Mouse (Mus musculus) forebrain, embryonic 16.5 days (tissue): ENCODE measurements at regions not wholly inside any gene's neighbourhood (a gene's known extent, or its start where the extent isn't known, plus 50 kb on each side); places are given as distances from the start of the nearest gene placed in this dataset.

Experiments
- ATAC-seq: fragments of 200-750 bp; cut with Nextera tagmentation; 2 replicates; pipeline ENCODE4 v1.8.0; 2017; ENCODE audit warnings: mild to moderate bottlenecking, moderate library complexity
- H3K27ac ChIP-seq: fragments of 300-500 bp; sonication (generic); 2 replicates; pipeline ENCODE4 v1.5.1; 2014; ENCODE audit warnings: low read length, control low read depth
- H3K27me3 ChIP-seq: fragments of 300-500 bp; sonication (generic); replicated peaks from 2 replicates; pipeline ENCODE4 v1.6.1; 2014; ENCODE audit warnings: low read length; ENCODE audit not compliant: control insufficient read depth, insufficient read depth
- H3K36me3 ChIP-seq: fragments of 300-500 bp; sonication (generic); 2 replicates; pipeline ENCODE4 v1.6.1; 2014; ENCODE audit not compliant: control insufficient read depth, insufficient read depth
- H3K4me1 ChIP-seq: fragments of 300-500 bp; sonication (generic); replicated peaks from 2 replicates; pipeline ENCODE4 v1.6.1; 2014; ENCODE audit warnings: low read length; ENCODE audit not compliant: control insufficient read depth, insufficient read depth
- H3K4me2 ChIP-seq: fragments of 300-500 bp; sonication (generic); 2 replicates; pipeline ENCODE4 v1.6.1; 2014; ENCODE audit warnings: mild to moderate bottlenecking, low read length, control low read depth
- H3K4me3 ChIP-seq: fragments of 300-500 bp; sonication (generic); replicated peaks from 2 replicates; pipeline ENCODE4 v1.5.1; 2014; ENCODE audit warnings: mild to moderate bottlenecking, low read length, control low read depth
- H3K9ac ChIP-seq: fragments of 300-500 bp; sonication (generic); replicated peaks from 2 replicates; pipeline ENCODE4 v1.6.1; 2014; ENCODE audit warnings: low read depth, low read length, control low read depth
- H3K9me3 ChIP-seq: fragments of 300-500 bp; sonication (generic); 2 replicates; pipeline ENCODE4 v1.6.1; 2016; ENCODE audit warnings: low read length; ENCODE audit not compliant: control insufficient read depth
- WGBS: fragments of 180-500 bp; shearing (Covaris S2); extraction: QIAGEN DNeasy Blood & Tissue Kit; methylation state at CpG from one replicate; pipeline ENCODE4 v1.1.7; 2014; 5-methylcytosine and 5-hydroxymethylcytosine counted together

DNA sequence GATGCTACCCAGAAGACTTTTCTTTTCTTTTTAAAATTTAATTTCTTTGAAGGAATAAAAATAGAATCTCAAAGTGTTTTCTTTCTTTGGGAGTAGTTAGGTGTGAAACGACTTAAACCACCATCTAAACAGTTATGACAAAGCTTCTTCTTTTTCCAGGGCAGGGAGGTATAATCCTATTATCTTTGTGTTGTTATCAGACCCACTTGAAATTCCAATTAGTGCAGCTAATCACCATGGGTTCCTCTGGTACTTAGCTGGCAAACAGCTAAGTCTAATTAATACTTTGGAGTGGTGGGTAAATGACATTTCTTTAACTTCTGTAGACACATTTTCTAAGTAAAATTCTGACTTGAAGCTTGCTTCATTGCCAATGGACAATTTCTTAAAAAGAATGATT, 185.3 kb downstream of the Olfm4 start:
- no peaks in the 10 kb centered on the region for H3K36me3 ChIP-seq
- H3K4me3 ChIP-seq, result no peak overlapping the region
- no peak overlapping the region for H3K27ac ChIP-seq
- no peak overlapping the region for H3K9ac ChIP-seq
- 6% methylated on average over 1 of the region's 1 CpGs for WGBS
- H3K4me1 ChIP-seq, result peaks cover 13% of the 10 kb centered on the region
- no peak overlapping the region for H3K4me2 ChIP-seq
- ATAC-seq, result no peak
- no peaks in the 10 kb centered on the region for H3K9me3 ChIP-seq
- H3K27me3 ChIP-seq, result no peaks in the 10 kb centered on the region

GRCm38 (mm10) chr14:80170450-80171180, 186.7 kb downstream of the Olfm4 start:
- no peak overlapping the region for H3K4me3 ChIP-seq
- H3K4me2 ChIP-seq, result peak overlapping the region; percentile 34
- 2% methylated on average over 11 of the region's 11 CpGs for WGBS
- H3K4me1 ChIP-seq, result peaks cover 13% of the 10 kb centered on the region
- H3K9me3 ChIP-seq, result no peaks in the 10 kb centered on the region
- no peaks in the 10 kb centered on the region for H3K36me3 ChIP-seq
- H3K27me3 ChIP-seq, result no peaks in the 10 kb centered on the region
- 0 out of 2 replicates have a peak overlapping the region, but pooled peaks have one; percentile 1 for H3K27ac ChIP-seq
- ATAC-seq, result peak; percentile 69
- H3K9ac ChIP-seq, result no peak overlapping the region

GRCm38 (mm10) chr14:80172799-80173484, 189.1 kb downstream of the Olfm4 start:
- no peaks in the 10 kb centered on the region for H3K36me3 ChIP-seq
- H3K4me1 ChIP-seq, result peaks cover 13% of the 10 kb centered on the region
- H3K4me3 ChIP-seq, result no peak overlapping the region
- H3K9me3 ChIP-seq, result no peaks in the 10 kb centered on the region
- H3K27me3 ChIP-seq, result no peaks in the 10 kb centered on the region
- 12% methylated on average over 4 of the region's 4 CpGs for WGBS
- H3K27ac ChIP-seq, result no peak overlapping the region
- no peak overlapping the region for H3K4me2 ChIP-seq
- no peak overlapping the region for H3K9ac ChIP-seq
- peak; percentile 41; the same call in 1 of the 2 replicates for ATAC-seq

DNA sequence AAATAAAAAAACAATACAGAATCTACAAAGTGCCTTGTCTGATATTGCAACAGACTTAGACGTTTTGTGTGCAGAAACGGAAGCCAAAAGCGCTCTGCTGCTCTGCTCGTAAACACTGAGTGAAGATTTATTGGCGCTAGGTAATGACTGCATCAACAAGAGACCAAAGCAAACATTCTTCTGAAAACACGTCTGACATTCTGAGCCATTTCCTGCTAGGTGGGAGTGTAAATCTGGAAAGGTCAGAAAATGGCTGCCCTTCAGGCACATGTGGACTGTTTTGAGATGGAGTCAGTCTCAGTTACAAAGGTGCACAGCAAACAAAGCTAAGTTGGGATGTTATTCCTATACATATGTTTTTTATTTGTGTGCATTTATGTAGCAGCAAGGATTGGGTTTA, 192.6 kb downstream of the Olfm4 start:
- Histone ChIP-seq H3K27me3 (no peaks in the 10 kb centered on the region), H3K9ac (no peak overlapping the region), H3K4me2 (no peak overlapping the region), H3K4me3 (no peak overlapping the region), H3K9me3 (no peaks in the 10 kb centered on the region), H3K36me3 (no peaks in the 10 kb centered on the region), H3K4me1 (peaks cover 4% of the 10 kb centered on the region; the same call in 1 of the 2 replicates), H3K27ac (no peak overlapping the region)
- ATAC-seq, result no peak
- 66% methylated on average over 6 of the region's 6 CpGs for WGBS

DNA sequence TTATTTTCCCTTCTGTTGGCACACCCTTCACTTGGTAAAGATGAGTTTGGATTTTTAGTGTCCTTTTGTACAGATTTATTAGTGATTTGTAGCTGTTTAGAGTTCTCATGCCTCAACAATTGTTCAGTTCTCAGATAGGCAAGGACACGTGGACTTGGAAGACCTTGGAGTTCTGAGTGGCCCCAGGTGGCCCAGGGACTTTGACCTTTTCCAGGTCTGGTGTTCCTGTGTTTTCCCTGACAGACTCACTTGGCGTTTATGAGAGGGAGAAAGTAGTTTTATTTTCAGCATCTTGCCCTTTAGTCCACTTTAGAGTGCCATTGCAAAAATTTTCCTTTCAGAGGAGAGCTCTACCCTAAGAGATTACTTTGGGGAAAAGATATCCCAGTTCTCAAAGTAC, 211.2 kb downstream of the Olfm4 start:
- no peak overlapping the region for H3K9ac ChIP-seq
- no peaks in the 10 kb centered on the region for H3K9me3 ChIP-seq
- WGBS, result 16% methylated on average over 2 of the region's 2 CpGs
- H3K4me2 ChIP-seq, result no peak overlapping the region
- no peaks in the 10 kb centered on the region for H3K27me3 ChIP-seq
- no peak overlapping the region for H3K27ac ChIP-seq
- H3K4me1 ChIP-seq, result no peaks in the 10 kb centered on the region
- H3K36me3 ChIP-seq, result no peaks in the 10 kb centered on the region
- ATAC-seq, result no peak
- no peak overlapping the region for H3K4me3 ChIP-seq

GRCm38 (mm10) chr14:80212916-80213315, 229.0 kb downstream of the Olfm4 start:
- Histone ChIP-seq H3K27ac (no peak overlapping the region), H3K4me1 (peaks cover 5% of the 10 kb centered on the region), H3K4me3 (no peak overlapping the region), H3K4me2 (no peak overlapping the region), H3K27me3 (no peaks in the 10 kb centered on the region; the same call in 1 of the 2 replicates), H3K9ac (no peak overlapping the region), H3K9me3 (no peaks in the 10 kb centered on the region), H3K36me3 (no peaks in the 10 kb centered on the region)
- 18% methylated on average over 2 of the region's 2 CpGs for WGBS
- ATAC-seq, result peak; percentile 92

GRCm38 (mm10) chr14:80213666-80214065, 229.8 kb downstream of the Olfm4 start:
- H3K27ac ChIP-seq, result no peak overlapping the region
- 22% methylated on average over 9 of the region's 9 CpGs for WGBS

DNA sequence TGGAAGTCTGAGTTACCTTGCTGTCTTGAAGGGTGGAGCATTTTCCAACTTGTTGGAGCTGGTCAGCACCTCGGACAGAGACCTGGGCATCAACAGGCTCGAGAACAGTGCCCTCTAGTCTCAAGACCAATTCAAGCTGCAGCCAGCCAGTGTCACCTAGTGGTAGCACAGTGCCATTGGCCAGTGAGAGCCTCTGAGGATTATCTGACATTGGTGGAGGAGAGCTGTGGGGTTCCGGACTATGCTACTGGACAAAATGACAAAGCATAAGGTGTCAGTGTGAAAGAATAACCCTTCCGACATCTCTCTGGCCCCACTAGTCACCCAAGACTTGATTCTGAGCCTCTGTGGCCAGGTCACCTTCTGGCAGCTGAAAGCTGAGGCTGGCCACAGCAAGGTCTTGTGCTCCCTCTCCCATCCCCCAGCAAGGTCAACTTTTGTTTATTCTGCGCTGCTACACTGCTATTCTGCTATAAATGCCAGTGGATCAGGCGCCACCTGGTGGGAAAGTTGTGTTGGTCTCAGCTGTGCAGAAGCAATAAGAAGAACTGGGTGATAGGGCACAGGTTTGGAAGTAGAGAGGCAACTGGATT, 232.2 kb downstream of the Olfm4 start:
- Histone ChIP-seq H3K4me2 (no peak overlapping the region), H3K27ac (no peak overlapping the region), H3K9ac (no peak overlapping the region), H3K4me1 (peaks cover 5% of the 10 kb centered on the region), H3K27me3 (no peaks in the 10 kb centered on the region; the same call in 1 of the 2 replicates), H3K9me3 (no peaks in the 10 kb centered on the region), H3K36me3 (no peaks in the 10 kb centered on the region), H3K4me3 (no peak overlapping the region)
- ATAC-seq, result peak; percentile 59
- 12% methylated on average over 6 of the region's 6 CpGs for WGBS

More at GRCm38 (mm10) chr14:80213666-80214065, 229.8 kb downstream of the Olfm4 start:
- H3K4me3 ChIP-seq, result no peak overlapping the region
- no peaks in the 10 kb centered on the region for H3K9me3 ChIP-seq
- no peak for ATAC-seq
- no peaks in the 10 kb centered on the region for H3K36me3 ChIP-seq
- no peaks in the 10 kb centered on the region; the same call in 1 of the 2 replicates for H3K27me3 ChIP-seq
- H3K4me1 ChIP-seq, result peaks cover 5% of the 10 kb centered on the region
- H3K4me2 ChIP-seq, result no peak overlapping the region
- H3K9ac ChIP-seq, result no peak overlapping the region

- Histone ChIP-seq H3K4me3 (no peak overlapping the region), H3K4me2 (no peak overlapping the region), H3K9ac (no peak overlapping the region), H3K9me3 (no peaks in the 10 kb centered on the region), H3K4me1 (no peaks in the 10 kb centered on the region; the same call in 1 of the 2 replicates), H3K27me3 (no peaks in the 10 kb centered on the region), H3K27ac (no peak overlapping the region), H3K36me3 (no peaks in the 10 kb centered on the region)
- 80% methylated on average over 3 of the region's 3 CpGs for WGBS
- no peak for ATAC-seq
Observed at GRCm38 (mm10) chr14:80232066-80232465, 248.2 kb downstream of the Olfm4 start.
